In the genomic region with DNA sequence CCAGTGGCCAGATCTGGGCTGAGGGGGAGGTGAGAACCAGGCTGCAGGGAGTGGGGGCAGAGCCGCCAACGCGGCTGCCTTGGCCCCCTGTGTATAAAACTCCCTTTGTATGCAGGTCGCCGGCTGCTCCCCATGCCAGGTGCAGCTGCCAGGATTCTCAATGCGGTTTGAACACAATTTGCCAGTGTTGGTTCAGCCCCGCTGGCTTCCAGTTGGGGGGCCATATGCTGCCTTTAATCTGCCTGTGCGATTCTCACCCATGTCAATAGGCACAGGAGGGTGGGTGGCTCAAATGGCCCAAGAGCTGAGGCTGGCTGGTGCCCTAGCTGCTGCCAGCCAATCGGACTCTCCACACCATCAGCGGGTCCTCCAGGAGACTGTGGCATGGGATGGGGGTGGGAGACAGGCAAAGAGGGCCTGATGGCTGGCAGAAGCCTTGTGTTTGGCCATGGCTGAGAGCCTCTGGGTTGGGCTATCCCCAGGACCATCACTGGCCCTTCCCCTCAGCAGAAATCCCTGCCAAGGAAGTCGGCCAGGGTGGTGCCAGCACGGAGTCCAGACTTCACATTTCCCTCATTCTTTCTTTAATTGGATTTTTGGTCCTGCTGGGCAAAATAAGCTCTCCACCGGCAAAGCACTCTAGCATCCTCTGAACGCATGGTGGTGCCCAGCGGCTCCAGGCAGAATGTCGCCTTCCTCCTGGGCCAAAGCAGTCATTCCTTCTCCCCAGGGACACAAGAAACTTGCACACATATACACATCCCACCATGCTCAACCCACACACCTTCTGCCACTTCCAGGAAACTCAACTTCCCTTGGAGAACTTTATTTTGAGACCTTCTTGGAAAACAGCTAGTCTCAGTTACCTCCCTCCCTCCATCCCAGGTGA, we compare ENCODE assay signal across 10 mouse cellular contexts.
A peak's percentile ranks its signal among the peaks of the same experiment; 100 is the strongest.
DNase-seq lines count a peak whose midpoint lies in the region; ATAC-seq and TF ChIP-seq lines count a peak whose summit lies in the region.
"Had no signal": no experiment of that assay in that cellular context is flagged by ENCODE, and none has a peak within 500 bp of the region (broad histone marks: within the 10 kb centered on the region; RNA-seq: fewer than 3 reads in every experiment).

No protein-coding gene starts in this region.

- no peak overlapping the region for H3K27ac ChIP-seq in forebrain, embryonic 16.5 days (ENCODE audit: low read length)
- no peak overlapping the region for H3K27ac ChIP-seq in midbrain, embryonic 15.5 days
- no peak overlapping the region for H3K27ac ChIP-seq in heart, adult 2 months

- peak; percentile 92 for ATAC-seq in cerebellum, adult (ENCODE audit: insufficient number of reproducible peaks, low FRiP score, low TSS enrichment)
- peak; percentile 86 for ATAC-seq in forebrain, embryonic 16.5 days
- peak; percentile 82 for ATAC-seq in midbrain, embryonic 15.5 days (replicated peaks)
- ATAC-seq in activated CD4-positive, CD25-positive, alpha-beta regulatory T cell, adult 4 months = no peak

- no peak overlapping the region for H3K9ac ChIP-seq in forebrain, embryonic 16.5 days (replicated peaks; ENCODE audit: low read depth, low read length)
- H3K9ac ChIP-seq in midbrain, embryonic 15.5 days = no peak overlapping the region
- no peak overlapping the region for H3K9ac ChIP-seq in heart, adult 2 months (ENCODE audit: low read depth, low read length)

- H3K27me3 ChIP-seq in forebrain, embryonic 16.5 days (replicated peaks; ENCODE audit: control insufficient read depth, insufficient read depth, low read length) = no peaks in the 10 kb centered on the region
- H3K27me3 ChIP-seq in midbrain, embryonic 15.5 days (replicated peaks) = no peaks in the 10 kb centered on the region; the same call in 1 of the 2 replicates
- H3K27me3 ChIP-seq in heart, adult 2 months (ENCODE audit: control insufficient read depth, insufficient read depth, low read length) = no peaks in the 10 kb centered on the region

- no peak for TF ChIP-seq CTCF in heart, adult 2 months (IDR thresholded peaks at IDR 0.05)

- TF ChIP-seq POLR2A in heart, adult 2 months (IDR thresholded peaks at IDR 0.05; ENCODE audit: insufficient read depth, low read depth, low read length) = no peak

- intact Hi-C loops in gastrocnemius, postnatal 14 days (cut with DNase I; ENCODE audit: low total_unique reads) = no loop called here
- intact Hi-C loops in heart, adult 2 months (cut with DNase I) = no loop called here

- no peak overlapping the region for H3K4me2 ChIP-seq in forebrain, embryonic 16.5 days (ENCODE audit: low read length)
- no peak overlapping the region for H3K4me2 ChIP-seq in midbrain, embryonic 15.5 days

- H3K4me3 ChIP-seq in forebrain, embryonic 16.5 days (replicated peaks; ENCODE audit: low read length) = no peak overlapping the region
- no peak overlapping the region for H3K4me3 ChIP-seq in midbrain, embryonic 15.5 days
- H3K4me3 ChIP-seq in heart, adult 2 months = no peak overlapping the region
- H3K4me3 ChIP-seq: megakaryocyte, embryonic 14.5 days had no signal

- H3K79me2 ChIP-seq in heart, adult 2 months (replicated peaks; ENCODE audit: control insufficient read depth, insufficient read depth, low read length) = no peaks in the 10 kb centered on the region

- no peaks in the 10 kb centered on the region for H3K9me3 ChIP-seq in forebrain, embryonic 16.5 days (ENCODE audit: control insufficient read depth, low read length)
- H3K9me3 ChIP-seq in midbrain, embryonic 15.5 days = no peaks in the 10 kb centered on the region
- H3K9me3 ChIP-seq: megakaryocyte, embryonic 14.5 days had no signal

- 29% methylated on average over 16 of the region's 16 CpGs for WGBS in forebrain, embryonic 16.5 days
- 34% methylated on average over 16 of the region's 16 CpGs for WGBS in midbrain, embryonic 15.5 days
- WGBS in heart, adult 2 months = 69% methylated on average over 16 of the region's 16 CpGs

- no peaks in the 10 kb centered on the region for H3K36me3 ChIP-seq in forebrain, embryonic 16.5 days (ENCODE audit: control insufficient read depth, insufficient read depth)
- no peaks in the 10 kb centered on the region for H3K36me3 ChIP-seq in midbrain, embryonic 15.5 days (replicated peaks)
- no peaks in the 10 kb centered on the region for H3K36me3 ChIP-seq in heart, adult 2 months (ENCODE audit: control insufficient read depth, insufficient read depth, low read length)

- TF ChIP-seq EP300 in heart, adult 2 months (IDR thresholded peaks at IDR 0.05; ENCODE audit: insufficient read depth, low read depth, low read length) = no peak

- H3K4me1 ChIP-seq in forebrain, embryonic 16.5 days (replicated peaks; ENCODE audit: control insufficient read depth, insufficient read depth, low read length) = peaks cover 20% of the 10 kb centered on the region
- peaks cover 7% of the 10 kb centered on the region for H3K4me1 ChIP-seq in midbrain, embryonic 15.5 days
- H3K4me1 ChIP-seq in heart, adult 2 months (ENCODE audit: control insufficient read depth, insufficient read depth, low read length) = no peaks in the 10 kb centered on the region

- DNase-seq in layer of hippocampus, adult 11-12 months (ENCODE audit: low spot score) = peak; percentile 21
- no peak for DNase-seq in layer of hippocampus, postnatal 25 days (ENCODE audit: extremely low spot score in 1 of 2, low spot score in 1 of 2)
- no peak for DNase-seq in gastrocnemius, postnatal 14 days
- no peak for DNase-seq in heart, adult 2 months
- DNase-seq: gastrocnemius, postnatal 25 days had no signal
